In genomic region chr3:80322291-80322690, GRCm38 (mm10) we compare ENCODE assay signal across 30 mouse cellular contexts.
DNase-seq lines count a peak whose midpoint lies in the region; ATAC-seq and TF ChIP-seq lines count a peak whose summit lies in the region.
"Had no signal": no experiment of that assay in that cellular context is flagged by ENCODE, and none has a peak within 500 bp of the region (broad histone marks: within the 10 kb centered on the region; RNA-seq: fewer than 3 reads in every experiment).

No protein-coding gene starts in this region.

- H3K4me3 ChIP-seq in hindbrain, embryonic 16.5 days (ENCODE audit: low read length) = no peak overlapping the region
- H3K4me3 ChIP-seq in hindbrain, embryonic 14.5 days (replicated peaks; ENCODE audit: low read length) = no peak overlapping the region
- H3K4me3 ChIP-seq in midbrain, embryonic 14.5 days (replicated peaks; ENCODE audit: low read depth, low read length) = no peak overlapping the region
- no peak overlapping the region for H3K4me3 ChIP-seq in midbrain, embryonic 10.5 days
- H3K4me3 ChIP-seq in forebrain, postnatal 0 days (ENCODE audit: low read depth, low read length) = no peak overlapping the region
- H3K4me3 ChIP-seq: embryonic facial prominence, embryonic 12.5 days; embryonic facial prominence, embryonic 15.5 days; forebrain, embryonic 12.5 days; forebrain, embryonic 15.5 days; heart, adult 2 months; heart, embryonic 10.5 days; heart, embryonic 13.5 days; hindbrain, embryonic 15.5 days had no signal

- no peaks in the 10 kb centered on the region for H3K36me3 ChIP-seq in hindbrain, embryonic 16.5 days (ENCODE audit: control insufficient read depth, insufficient read depth, low read length)
- H3K36me3 ChIP-seq in hindbrain, embryonic 14.5 days (replicated peaks; ENCODE audit: control insufficient read depth, insufficient read depth) = no peaks in the 10 kb centered on the region
- no peaks in the 10 kb centered on the region for H3K36me3 ChIP-seq in midbrain, embryonic 14.5 days (ENCODE audit: control insufficient read depth, insufficient read depth, low read length)
- no peaks in the 10 kb centered on the region for H3K36me3 ChIP-seq in midbrain, embryonic 10.5 days
- no peaks in the 10 kb centered on the region for H3K36me3 ChIP-seq in forebrain, postnatal 0 days (ENCODE audit: insufficient read depth)
- H3K36me3 ChIP-seq: embryonic facial prominence, embryonic 12.5 days; embryonic facial prominence, embryonic 15.5 days; forebrain, embryonic 12.5 days; forebrain, embryonic 15.5 days; G1E; heart, embryonic 10.5 days; heart, embryonic 13.5 days; hindbrain, embryonic 15.5 days had no signal

- H3K4me2 ChIP-seq in hindbrain, embryonic 16.5 days (ENCODE audit: low read length) = no peak overlapping the region
- no peak overlapping the region for H3K4me2 ChIP-seq in hindbrain, embryonic 14.5 days (replicated peaks)
- no peak overlapping the region for H3K4me2 ChIP-seq in midbrain, embryonic 14.5 days (ENCODE audit: low read length)
- H3K4me2 ChIP-seq in forebrain, postnatal 0 days (ENCODE audit: low read depth) = no peak overlapping the region
- H3K4me2 ChIP-seq: embryonic facial prominence, embryonic 12.5 days; embryonic facial prominence, embryonic 15.5 days; forebrain, embryonic 12.5 days; forebrain, embryonic 15.5 days; heart, embryonic 13.5 days; hindbrain, embryonic 15.5 days had no signal

- no peak for DNase-seq in hindbrain, embryonic 14.5 days (ENCODE audit: low spot score)
- DNase-seq in midbrain, embryonic 14.5 days = peak; percentile 33
- no peak for DNase-seq in midbrain, embryonic 10.5 days (ENCODE audit: low spot score)
- peak; percentile 64 for DNase-seq in retina, embryonic 14.5 days (ENCODE audit: low spot score)
- DNase-seq in forebrain, postnatal 0 days = no peak
- DNase-seq: adrenal gland, postnatal 10 days; adrenal gland, postnatal 36 days; B cell, adult 2 months; cerebellum, adult 11 months; cerebellum, adult 2 months; cerebellum, adult 9-11 months; cerebellum, postnatal 25 days; gastrocnemius, postnatal 10 days; gastrocnemius, postnatal 36 days; heart, adult 2 months; heart, postnatal 14 days; heart, postnatal 4 days had no signal

- H3K9me3 ChIP-seq in hindbrain, embryonic 16.5 days (ENCODE audit: control insufficient read depth, low read length) = no peaks in the 10 kb centered on the region
- H3K9me3 ChIP-seq in hindbrain, embryonic 14.5 days (ENCODE audit: control insufficient read depth, low read length) = no peaks in the 10 kb centered on the region
- H3K9me3 ChIP-seq in midbrain, embryonic 14.5 days (ENCODE audit: control insufficient read depth, low read length) = no peaks in the 10 kb centered on the region
- H3K9me3 ChIP-seq in midbrain, embryonic 10.5 days (replicated peaks) = no peaks in the 10 kb centered on the region
- no peaks in the 10 kb centered on the region for H3K9me3 ChIP-seq in forebrain, postnatal 0 days (ENCODE audit: low read length)
- H3K9me3 ChIP-seq: embryonic facial prominence, embryonic 12.5 days; embryonic facial prominence, embryonic 15.5 days; forebrain, embryonic 12.5 days; forebrain, embryonic 15.5 days; G1E; heart, embryonic 10.5 days; heart, embryonic 13.5 days; hindbrain, embryonic 15.5 days had no signal

- H3K4me1 ChIP-seq in hindbrain, embryonic 16.5 days (ENCODE audit: control insufficient read depth, insufficient read depth, low read depth, low read length) = no peaks in the 10 kb centered on the region
- no peaks in the 10 kb centered on the region for H3K4me1 ChIP-seq in hindbrain, embryonic 14.5 days (replicated peaks; ENCODE audit: control insufficient read depth, insufficient read depth, low read length)
- no peaks in the 10 kb centered on the region for H3K4me1 ChIP-seq in midbrain, embryonic 14.5 days (ENCODE audit: control insufficient read depth, insufficient read depth, low read length)
- H3K4me1 ChIP-seq in midbrain, embryonic 10.5 days = no peaks in the 10 kb centered on the region
- no peaks in the 10 kb centered on the region for H3K4me1 ChIP-seq in forebrain, postnatal 0 days (ENCODE audit: insufficient read depth)
- H3K4me1 ChIP-seq: embryonic facial prominence, embryonic 12.5 days; embryonic facial prominence, embryonic 15.5 days; forebrain, embryonic 12.5 days; forebrain, embryonic 15.5 days; heart, embryonic 10.5 days; heart, embryonic 13.5 days; hindbrain, embryonic 15.5 days had no signal

- 0 out of 2 replicates have a peak, but pooled peaks have one; percentile 52 for ATAC-seq in hindbrain, embryonic 16.5 days
- no peak for ATAC-seq in hindbrain, embryonic 14.5 days (ENCODE audit: low FRiP score)
- ATAC-seq in midbrain, embryonic 14.5 days (ENCODE audit: low FRiP score, low TSS enrichment) = no peak
- no peak for ATAC-seq in forebrain, postnatal 0 days
- ATAC-seq: forebrain, embryonic 15.5 days; inflammation-experienced regulatory T-cells, adult 6 months; intestine, embryonic 16.5 days; Patski had no signal

- H3K9ac ChIP-seq in hindbrain, embryonic 16.5 days (ENCODE audit: low read depth, low read length) = no peak overlapping the region
- H3K9ac ChIP-seq in hindbrain, embryonic 14.5 days = no peak overlapping the region
- no peak overlapping the region for H3K9ac ChIP-seq in midbrain, embryonic 14.5 days (replicated peaks; ENCODE audit: low read length)
- no peak overlapping the region for H3K9ac ChIP-seq in forebrain, postnatal 0 days
- H3K9ac ChIP-seq: embryonic facial prominence, embryonic 12.5 days; embryonic facial prominence, embryonic 15.5 days; forebrain, embryonic 12.5 days; forebrain, embryonic 15.5 days; heart, embryonic 13.5 days; hindbrain, embryonic 15.5 days had no signal

- TF ChIP-seq CTCF in forebrain, postnatal 0 days (IDR thresholded peaks at IDR 0.05; ENCODE audit: low read depth) = no peak

- no peak overlapping the region for H3K27ac ChIP-seq in hindbrain, embryonic 16.5 days (ENCODE audit: low read depth, low read length)
- no peak overlapping the region for H3K27ac ChIP-seq in hindbrain, embryonic 14.5 days
- H3K27ac ChIP-seq in midbrain, embryonic 14.5 days (replicated peaks; ENCODE audit: low read depth, low read length) = no peak overlapping the region
- H3K27ac ChIP-seq in midbrain, embryonic 10.5 days (replicated peaks) = no peak overlapping the region
- no peak overlapping the region for H3K27ac ChIP-seq in forebrain, postnatal 0 days (ENCODE audit: low read depth, low read length)
- H3K27ac ChIP-seq: embryonic facial prominence, embryonic 12.5 days; embryonic facial prominence, embryonic 15.5 days; forebrain, embryonic 12.5 days; forebrain, embryonic 15.5 days; heart, adult 2 months; heart, embryonic 10.5 days; heart, embryonic 13.5 days; hindbrain, embryonic 15.5 days had no signal

- WGBS in hindbrain, embryonic 16.5 days = 38% methylated on average over 3 of the region's 3 CpGs
- WGBS in hindbrain, embryonic 14.5 days = 38% methylated on average over 3 of the region's 3 CpGs
- WGBS in midbrain, embryonic 14.5 days = 36% methylated on average over 3 of the region's 3 CpGs
- 69% methylated on average over 3 of the region's 3 CpGs for WGBS in midbrain, embryonic 10.5 days
- WGBS in forebrain, postnatal 0 days = 27% methylated on average over 3 of the region's 3 CpGs

- H3K27me3 ChIP-seq in hindbrain, embryonic 16.5 days (replicated peaks; ENCODE audit: control insufficient read depth, insufficient read depth, low read length) = no peaks in the 10 kb centered on the region
- H3K27me3 ChIP-seq in hindbrain, embryonic 14.5 days (ENCODE audit: control insufficient read depth, insufficient read depth, low read length) = no peaks in the 10 kb centered on the region
- H3K27me3 ChIP-seq in midbrain, embryonic 14.5 days (ENCODE audit: control insufficient read depth, insufficient read depth, low read length) = no peaks in the 10 kb centered on the region
- no peaks in the 10 kb centered on the region for H3K27me3 ChIP-seq in midbrain, embryonic 10.5 days (ENCODE audit: low read depth, poor library complexity, severe bottlenecking)
- no peaks in the 10 kb centered on the region for H3K27me3 ChIP-seq in forebrain, postnatal 0 days (ENCODE audit: insufficient read depth, low read length)
- H3K27me3 ChIP-seq: CH12.LX; embryonic facial prominence, embryonic 12.5 days; embryonic facial prominence, embryonic 15.5 days; forebrain, embryonic 12.5 days; forebrain, embryonic 15.5 days; heart, embryonic 13.5 days; hindbrain, embryonic 15.5 days; Patski had no signal

Comparison
In these comparisons a context has a peak if more than half of its experiments do, and no peak if none do; other contexts are left out.
1. DNase-seq: peak in midbrain, embryonic 14.5 days (single experiment) and retina, embryonic 14.5 days (single experiment); none in hindbrain, embryonic 14.5 days (single experiment), midbrain, embryonic 10.5 days (single experiment) and forebrain, postnatal 0 days (single experiment).